Mouse (Mus musculus) heart, postnatal 36 days (tissue): ENCODE data around the gene Aup1. TPM values are rescaled to one million over a fixed set of nuclear protein-coding genes. Genes with fewer than 3 reads are reported as not detected.

Source experiments
- DNase-seq, 2 experiments: peaks; one replicate each; pipeline ENCODE4 v3.0.0; 2021 to 2022
- intact Hi-C: fragments of 180-260 bp; cut with DNase I; formaldehyde crosslinking; loops from one replicate; pipeline ENCODE4 v1.15.1; 2025
- total RNA-seq, 2 experiments: library from RNA; stranded (reverse); gene quantifications; 2 replicates each; pipeline ENCODE4 v1.2.3; 2021

Gene Aup1
- total RNA-seq, 2 experiments from 2014 or later: 78.1 to 82.2 TPM

- intact Hi-C loops: no loop called here
Observed at GRCm38 (mm10) chr6:83027706-83028105, 26.6 kb upstream of the Aup1 start.

GRCm38 (mm10) chr6:83029777-83030176, 24.5 kb upstream of the Aup1 start:
- intact Hi-C loops: no loop called here
- DNase-seq: no peak

More at GRCm38 (mm10) chr6:83027706-83028105, 26.6 kb upstream of the Aup1 start:
- no peak for DNase-seq

- intact Hi-C loops: no loop called here
- no peak for DNase-seq
Observed at GRCm38 (mm10) chr6:83031111-83031510, 23.2 kb upstream of the Aup1 start.

GRCm38 (mm10) chr6:83031921-83032590, 22.3 kb upstream of the Aup1 start:
- intact Hi-C loops: loop anchor here (2.0 kb wide), 1 partner anchor 35 kb away; no protein-coding TSS in a partner anchor
- DNase-seq: no peak

GRCm38 (mm10) chr6:83032769-83033191, 21.5 kb upstream of the Aup1 start:
- intact Hi-C loops: loop anchor here (2.0 kb wide), 1 partner anchor 36 kb away; no protein-coding TSS in a partner anchor
- no peak for DNase-seq

GRCm38 (mm10) chr6:83033249-83034185, 20.8 kb upstream of the Aup1 start, which contains the start of the genes Dok1 and Loxl3:
Gene Dok1 (minus strand): TSS chr6:83033471.
Gene Loxl3 (plus strand): TSS chr6:83034173.
- intact Hi-C loops: loop anchor here (2.0 kb wide), 1 partner anchor 37 kb away; no protein-coding TSS in a partner anchor
- peak; percentile 74 to 80 for DNase-seq

- intact Hi-C loops: no loop called here
- no peak for DNase-seq
Observed at GRCm38 (mm10) chr6:83034463-83035055, 19.8 kb upstream of the Aup1 start.

- intact Hi-C loops: no loop called here
- no peak for DNase-seq
Observed at GRCm38 (mm10) chr6:83037188-83037587, 17.1 kb upstream of the Aup1 start.

GRCm38 (mm10) chr6:83038496-83039012, 15.8 kb upstream of the Aup1 start:
- peak; percentile 90 to 96 for DNase-seq
- intact Hi-C loops: no loop called here

- intact Hi-C loops: no loop called here
- DNase-seq: no peak
Observed at GRCm38 (mm10) chr6:83040601-83041000, 13.7 kb upstream of the Aup1 start.

- intact Hi-C loops: no loop called here
- DNase-seq: no peak
Observed at GRCm38 (mm10) chr6:83043561-83043960, 10.8 kb upstream of the Aup1 start.

GRCm38 (mm10) chr6:83043993-83044392, 10.3 kb upstream of the Aup1 start:
- DNase-seq: no peak
- intact Hi-C loops: no loop called here

GRCm38 (mm10) chr6:83044742-83045141, 9.6 kb upstream of the Aup1 start:
- peak; percentile 38 to 39 for DNase-seq
- intact Hi-C loops: no loop called here

GRCm38 (mm10) chr6:83049367-83049766, 5.0 kb upstream of the Aup1 start:
- no peak for DNase-seq
- intact Hi-C loops: no loop called here

GRCm38 (mm10) chr6:83053136-83053960, 973 bp upstream of the Aup1 start:
- intact Hi-C loops: loop anchor here (5.0 kb wide), 1 partner anchor 364 kb away; no protein-coding TSS in a partner anchor
- peak; percentile 32 to 36 for DNase-seq

- intact Hi-C loops: loop anchor here (1.0 to 5.0 kb wide), 4 partner anchors 23 to 362 kb away; partner anchors contain the start of genes Ccdc142 and Gm42688
- DNase-seq: no peak
Observed at GRCm38 (mm10) chr6:83054871-83055431, 630 bp downstream of the Aup1 start, which contains the start of gene Htra2. Gene Htra2 (minus strand): TSS chr6:83055273.

GRCm38 (mm10) chr6:83057790-83058189, 3.5 kb downstream of the Aup1 start, which contains the start of gene Dqx1:
Gene Dqx1 (plus strand): TSS chr6:83057844.
- DNase-seq: no peak
- intact Hi-C loops: no loop called here

- DNase-seq: no peak
- intact Hi-C loops: no loop called here
Observed at GRCm38 (mm10) chr6:83058725-83059124, 4.4 kb downstream of the Aup1 start.

GRCm38 (mm10) chr6:83065995-83066394, 11.7 kb downstream of the Aup1 start:
- intact Hi-C loops: no loop called here
- DNase-seq: no peak
